Mouse (Mus musculus) limb, embryonic 15.5 days (tissue): ENCODE measurements around the gene Mcur1. TPM values are rescaled to one million over a fixed set of nuclear protein-coding genes. Genes with fewer than 3 reads are reported as not detected.

Experiments used
- ATAC-seq: fragments of 200-750 bp; cut with Nextera tagmentation; 2 replicates; pipeline ENCODE4 v1.8.0; 2017; ENCODE audit warnings: low read depth, moderate TSS enrichment; ENCODE audit not compliant: insufficient number of reproducible peaks, low FRiP score, low TSS enrichment
- H3K27ac ChIP-seq: fragments of 300-500 bp; sonication (generic); 2 replicates; pipeline ENCODE4 v1.5.1; 2015; ENCODE audit warnings: moderate library complexity, mild to moderate bottlenecking, inconsistent platforms
- H3K27me3 ChIP-seq: fragments of 300-500 bp; sonication (generic); 2 replicates; pipeline ENCODE4 v1.6.1; 2015; ENCODE audit warnings: inconsistent platforms
- H3K36me3 ChIP-seq: fragments of 300-500 bp; sonication (generic); 2 replicates; pipeline ENCODE4 v1.6.1; 2015; ENCODE audit warnings: inconsistent platforms
- H3K4me1 ChIP-seq: fragments of 300-500 bp; sonication (generic); 2 replicates; pipeline ENCODE4 v1.6.1; 2015; ENCODE audit warnings: inconsistent platforms
- H3K4me2 ChIP-seq: fragments of 300-500 bp; sonication (generic); 2 replicates; pipeline ENCODE4 v1.6.1; 2015; ENCODE audit warnings: mild to moderate bottlenecking, inconsistent platforms
- H3K4me3 ChIP-seq: fragments of 300-500 bp; sonication (generic); 2 replicates; pipeline ENCODE4 v1.5.1; 2015; ENCODE audit warnings: mild to moderate bottlenecking, inconsistent platforms
- H3K9ac ChIP-seq: fragments of 300-500 bp; sonication (generic); 2 replicates; pipeline ENCODE4 v1.6.1; 2015; ENCODE audit warnings: inconsistent platforms
- H3K9me3 ChIP-seq: fragments of 300-500 bp; sonication (generic); 2 replicates; pipeline ENCODE4 v1.6.1; 2016; ENCODE audit warnings: inconsistent platforms
- WGBS: fragments of 180-500 bp; shearing (Covaris S2); methylation state at CpG from one replicate; pipeline ENCODE4 v1.1.7; 2015; 5-methylcytosine and 5-hydroxymethylcytosine counted together
- polyA plus RNA-seq: library from polyadenylated mRNA; unstranded; fragments of >200 nt; fragmentation: Nextera tagmentation; extraction: Ambion mirVana; gene quantifications from 2 replicates; pipeline ENCODE4 v1.2.1, GENCODE M21; 2015

Mcur1 gene
- polyA plus RNA-seq, 1 experiment from 2014 or later, result 15.4 TPM

DNA sequence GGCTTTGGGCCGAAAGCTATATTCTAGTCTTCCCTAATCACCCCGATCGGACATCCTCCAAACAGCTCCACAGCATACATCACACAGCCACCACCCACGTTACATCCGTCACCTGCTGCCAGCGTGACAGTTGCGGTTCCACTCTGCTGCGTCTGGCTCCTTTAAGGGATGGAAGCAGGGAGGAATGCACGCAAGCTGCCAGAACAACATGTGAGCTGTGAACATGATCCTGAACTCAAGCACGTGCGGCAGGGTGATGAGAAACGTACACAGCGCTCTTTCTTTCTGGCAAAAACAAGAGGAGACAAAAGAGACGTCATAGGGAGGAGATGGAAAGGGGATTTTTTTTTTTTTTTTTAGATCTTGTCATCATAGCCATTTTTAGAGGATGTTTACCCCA, 61.1 kb downstream of the Mcur1 start:
- Histone ChIP-seq H3K36me3 (no peaks in the 10 kb centered on the region), H3K9me3 (no peaks in the 10 kb centered on the region), H3K4me1 (peaks cover 11% of the 10 kb centered on the region), H3K4me3 (no peak overlapping the region), H3K27ac (no peak overlapping the region), H3K9ac (no peak overlapping the region), H3K27me3 (no peaks in the 10 kb centered on the region), H3K4me2 (no peak overlapping the region)
- 53% methylated on average over 14 of the region's 14 CpGs for WGBS
- no peak for ATAC-seq

DNA sequence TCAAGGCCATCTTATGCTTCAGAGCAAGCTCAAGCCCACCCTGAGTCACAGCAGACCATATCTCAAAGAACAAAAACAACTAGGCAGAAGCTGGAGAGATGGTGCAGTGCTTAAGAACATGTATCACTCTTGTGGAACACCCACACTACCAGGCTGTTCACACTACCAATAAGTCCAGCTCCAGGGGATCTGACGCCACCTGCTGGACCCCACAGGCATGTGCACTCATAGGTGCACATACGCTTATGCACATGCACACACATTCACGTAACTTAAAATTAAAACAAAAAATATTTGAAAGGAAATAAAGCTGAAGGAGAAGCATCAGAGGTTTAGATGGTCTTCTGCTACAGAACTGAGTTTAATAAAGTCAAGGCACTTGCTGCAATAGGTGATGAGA, 62.2 kb downstream of the Mcur1 start:
- Histone ChIP-seq H3K9ac (no peak overlapping the region), H3K9me3 (no peaks in the 10 kb centered on the region), H3K27me3 (no peaks in the 10 kb centered on the region), H3K36me3 (no peaks in the 10 kb centered on the region), H3K4me1 (no peaks in the 10 kb centered on the region), H3K4me2 (no peak overlapping the region), H3K4me3 (no peak overlapping the region), H3K27ac (no peak overlapping the region)
- WGBS, result 95% methylated on average over 3 of the region's 3 CpGs
- ATAC-seq, result no peak

DNA sequence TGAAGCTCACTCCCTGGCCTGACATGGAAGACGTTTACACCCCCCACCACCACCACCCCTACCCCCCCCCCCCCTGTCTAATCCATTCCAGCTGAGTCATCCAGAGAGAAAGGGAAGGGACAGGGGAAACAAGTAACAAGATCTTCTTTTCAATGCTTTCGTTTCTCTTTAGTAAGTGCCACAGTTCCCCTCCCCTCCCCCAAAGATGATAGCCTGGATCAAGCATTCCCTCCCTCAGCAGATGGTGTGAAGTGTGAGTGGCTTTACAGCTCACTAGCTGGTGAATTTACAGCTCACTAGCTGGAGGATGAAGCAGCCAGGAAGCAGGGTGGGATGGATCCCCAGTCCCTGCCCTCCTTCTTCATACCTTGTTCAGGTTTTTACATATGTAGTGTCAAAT, 63.3 kb downstream of the Mcur1 start:
- 12% methylated on average over 2 of the region's 2 CpGs for WGBS
- no peak overlapping the region for H3K9ac ChIP-seq
- no peak for ATAC-seq

DNA sequence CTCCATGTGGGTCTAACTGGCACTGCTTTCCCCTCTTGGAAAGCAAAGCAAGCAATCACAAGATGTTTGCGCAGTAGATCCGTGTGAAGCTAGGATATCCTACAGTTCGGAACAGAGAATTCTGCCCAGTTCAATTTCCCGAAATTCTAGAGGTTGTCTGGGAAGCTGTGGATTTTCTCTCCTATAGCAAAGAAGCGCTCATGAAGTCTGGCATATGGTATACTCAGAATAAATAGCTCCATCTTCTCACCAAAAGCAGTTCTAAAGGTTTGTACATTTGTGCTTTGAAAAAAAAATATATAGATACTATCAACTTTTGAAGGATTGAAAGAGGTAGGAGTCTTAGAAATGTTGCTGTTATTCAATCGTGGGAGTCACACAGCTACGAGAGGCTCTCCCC, 64.3 kb downstream of the Mcur1 start:
- no peak for ATAC-seq
- no peaks in the 10 kb centered on the region for H3K27me3 ChIP-seq
- WGBS, result 82% methylated on average over 7 of the region's 7 CpGs
- H3K36me3 ChIP-seq, result no peaks in the 10 kb centered on the region
- H3K4me1 ChIP-seq, result no peaks in the 10 kb centered on the region
- no peak overlapping the region for H3K4me3 ChIP-seq
- H3K9me3 ChIP-seq, result no peaks in the 10 kb centered on the region
- no peak overlapping the region for H3K9ac ChIP-seq
- H3K27ac ChIP-seq, result no peak overlapping the region
- H3K4me2 ChIP-seq, result no peak overlapping the region

More for the DNA sequence above, 63.3 kb downstream of the Mcur1 start:
- H3K4me1 ChIP-seq, result no peaks in the 10 kb centered on the region
- no peak overlapping the region for H3K27ac ChIP-seq
- no peaks in the 10 kb centered on the region for H3K27me3 ChIP-seq
- H3K4me2 ChIP-seq, result no peak overlapping the region
- no peaks in the 10 kb centered on the region for H3K9me3 ChIP-seq
- no peak overlapping the region for H3K4me3 ChIP-seq
- H3K36me3 ChIP-seq, result no peaks in the 10 kb centered on the region

DNA sequence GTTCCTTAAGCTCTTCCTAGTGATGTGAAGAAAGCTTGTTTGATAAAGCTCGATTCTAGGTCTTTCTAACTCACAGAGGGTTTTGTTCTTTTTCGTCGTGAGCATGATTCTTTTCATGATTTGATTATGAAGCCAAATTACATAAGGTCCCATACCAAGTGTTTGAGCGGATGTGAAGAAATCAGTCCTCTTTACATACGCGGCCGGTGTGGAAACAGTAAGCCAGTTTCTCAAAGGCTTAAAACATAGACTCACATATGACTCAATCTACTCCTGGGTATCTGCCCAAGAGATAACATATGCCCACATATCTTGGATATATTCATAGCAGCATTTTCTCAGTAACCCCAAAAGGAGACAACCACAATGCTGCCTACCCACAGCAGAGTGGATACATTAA, 66.3 kb downstream of the Mcur1 start:
- ATAC-seq, result no peak
- Histone ChIP-seq H3K36me3 (no peaks in the 10 kb centered on the region), H3K9me3 (no peaks in the 10 kb centered on the region), H3K4me3 (no peak overlapping the region), H3K4me2 (no peak overlapping the region), H3K27ac (no peak overlapping the region), H3K4me1 (no peaks in the 10 kb centered on the region), H3K9ac (no peak overlapping the region), H3K27me3 (no peaks in the 10 kb centered on the region)
- 87% methylated on average over 7 of the region's 7 CpGs for WGBS

DNA sequence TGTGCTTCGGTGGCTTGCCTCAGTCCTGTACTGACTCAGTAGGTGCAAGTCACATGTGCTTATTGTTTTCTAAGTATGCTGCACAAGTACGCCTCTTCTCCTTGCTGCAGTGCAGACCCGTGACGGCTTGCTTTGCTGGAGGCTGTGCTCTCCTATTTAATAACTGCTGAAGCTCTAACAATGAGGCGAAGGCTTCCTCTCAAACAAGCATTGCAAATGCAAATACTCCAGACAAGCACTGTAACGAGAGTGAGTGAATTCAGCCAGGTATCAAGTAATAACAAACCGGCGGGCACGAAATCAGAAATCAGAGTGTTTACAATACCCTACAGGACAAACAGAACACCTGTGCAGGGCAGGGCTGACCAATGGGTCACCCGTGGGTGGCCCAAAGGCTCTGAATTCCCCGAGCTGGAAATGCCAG, 66.9 kb downstream of the Mcur1 start:
- Histone ChIP-seq H3K4me3 (no peak overlapping the region), H3K9me3 (no peaks in the 10 kb centered on the region), H3K27ac (peak overlapping the region; percentile 22; the same call in 1 of the 2 replicates), H3K27me3 (no peaks in the 10 kb centered on the region), H3K4me2 (no peak overlapping the region), H3K4me1 (no peaks in the 10 kb centered on the region), H3K36me3 (no peaks in the 10 kb centered on the region), H3K9ac (no peak overlapping the region)
- ATAC-seq, result no peak
- WGBS, result 63% methylated on average over 11 of the region's 11 CpGs

Other genes starting within 250 kb of the Mcur1 start
- 24.3 and 25.7 TPM in 2 replicates for gene Sirt5, start 194.7 kb downstream of the Mcur1 start, polyA plus RNA-seq
- 115 and 135 TPM in 2 replicates for gene Nol7, start 161.8 kb downstream of the Mcur1 start, polyA plus RNA-seq
- gene Ranbp9, start 78.9 kb downstream of the Mcur1 start, polyA plus RNA-seq, result 8.1 and 8.8 TPM in 2 replicates
- 6.6 TPM in 2 replicates for gene Rnf182, start 55.5 kb upstream of the Mcur1 start, polyA plus RNA-seq
- 13.4 and 17.4 TPM in 2 replicates for gene Cd83, start 224.6 kb upstream of the Mcur1 start, polyA plus RNA-seq